Mouse (Mus musculus) brain, embryonic 18.5 days (tissue): Measurements from ENCODE around the gene Wdr74.
A peak's percentile ranks its signal among the peaks of the same experiment; 100 is the strongest.

Experiments
- DNase-seq: peaks from one replicate; pipeline ENCODE4 v3.0.0-alpha.2; 2012; ENCODE audit warnings: low read depth, low spot score

Wdr74 gene

GRCm38 (mm10) chr19:8741243-8741869 lies 5.7 kb downstream of the Wdr74 start, which contains the start of gene Stx5a:
Stx5a (plus strand) TSS chr19:8741413.
- peak; percentile 96 for DNase-seq

DNA sequence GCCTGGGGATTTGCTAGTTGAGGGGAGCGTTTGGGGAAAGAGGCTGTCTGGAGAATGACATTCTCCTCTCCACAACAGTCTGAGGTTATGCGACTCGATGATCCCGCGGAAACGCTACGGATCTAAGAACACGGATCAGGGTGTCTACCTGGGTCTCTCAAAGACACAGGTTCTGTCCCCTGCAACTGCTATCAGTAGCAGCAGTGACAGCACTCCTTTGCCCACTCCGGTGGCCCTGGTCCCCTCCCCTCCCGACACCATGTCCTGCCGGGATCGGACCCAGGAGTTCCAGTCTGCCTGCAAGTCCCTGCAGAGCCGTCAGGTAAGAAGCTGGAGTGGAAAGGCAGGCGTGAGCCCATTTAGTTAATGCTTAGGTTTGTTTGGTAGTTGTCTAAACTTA lies 6.5 kb downstream of the Wdr74 start:
- no peak for DNase-seq

DNA sequence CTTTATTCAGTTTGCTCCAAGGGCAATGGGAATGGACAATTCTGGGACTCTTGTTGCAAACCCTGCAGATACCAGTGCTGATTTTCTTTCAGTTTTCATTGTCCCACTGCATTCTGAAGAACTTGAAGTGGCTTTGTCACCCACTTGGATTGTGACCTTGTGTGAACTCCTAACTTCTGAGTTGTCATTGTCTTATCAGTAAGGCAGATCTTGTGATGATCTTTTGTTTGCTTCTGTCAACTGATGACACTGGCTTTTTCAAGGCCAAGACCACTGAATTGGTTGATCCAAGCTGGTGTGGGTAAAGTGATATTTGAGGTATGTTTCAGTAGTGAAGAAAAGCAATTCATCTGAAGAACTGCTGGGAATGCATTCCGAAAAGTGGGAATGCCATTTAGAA lies 9.8 kb downstream of the Wdr74 start:
- DNase-seq, result no peak

- no peak for DNase-seq
These were observed 11.7 kb downstream of the Wdr74 start for GRCm38 (mm10) chr19:8747368-8747767.

DNA sequence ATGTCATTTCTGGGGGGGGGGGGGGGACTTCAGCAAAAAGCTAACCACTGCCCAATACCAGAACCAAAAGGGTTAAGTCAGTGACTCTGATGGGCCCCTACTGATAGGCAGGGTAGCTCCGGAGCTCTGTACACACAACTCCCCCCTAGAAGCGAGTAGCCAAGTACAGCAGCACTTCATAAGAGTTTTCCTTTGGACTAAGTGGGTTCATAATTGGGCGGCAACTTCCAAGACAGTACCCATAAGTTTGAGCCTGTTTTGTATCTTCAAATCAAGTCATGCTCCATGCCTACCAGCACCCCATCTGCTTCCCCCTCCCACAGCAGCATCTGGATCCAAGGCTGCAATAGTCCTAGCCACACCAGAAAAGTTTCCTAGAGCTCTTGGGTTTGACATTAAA lies 20.0 kb downstream of the Wdr74 start:
- no peak for DNase-seq

DNA sequence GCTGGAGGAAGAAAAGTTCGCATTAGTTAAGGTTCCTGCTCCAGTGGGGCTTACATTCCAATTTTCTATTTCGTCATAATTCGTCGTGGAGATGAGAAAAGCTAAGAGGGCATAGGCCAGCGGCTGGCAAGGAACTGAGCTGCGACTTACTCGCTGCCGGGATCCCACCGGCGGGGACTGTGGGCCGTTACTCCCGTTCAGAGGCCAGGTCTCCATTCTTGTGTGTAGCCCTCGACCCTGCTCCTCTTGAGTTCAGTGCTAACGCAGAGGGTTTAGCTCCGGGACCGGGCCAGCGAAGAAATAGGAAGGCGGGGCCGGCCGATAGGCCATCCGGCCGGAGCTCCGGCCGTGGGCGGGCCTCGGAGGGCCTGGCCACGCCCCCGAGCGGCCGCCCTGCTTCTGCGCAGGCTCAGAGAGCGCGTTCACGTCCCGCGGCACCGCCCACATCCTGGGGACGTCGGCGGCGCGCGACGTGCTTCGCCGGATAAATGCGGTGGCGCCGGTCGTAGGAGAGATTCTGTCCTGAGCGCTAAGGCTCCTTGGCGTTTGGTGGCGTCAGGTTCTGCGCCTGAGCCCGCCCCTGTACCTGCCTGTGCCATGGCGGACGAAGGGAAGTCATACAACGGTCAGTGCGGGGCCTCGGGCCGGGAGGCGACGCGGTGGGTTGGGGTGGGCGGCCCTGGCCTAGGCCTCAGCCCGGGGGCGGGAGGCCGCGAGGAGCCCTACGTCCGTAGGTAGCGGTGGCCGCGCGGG lies 21.2 kb downstream of the Wdr74 start, which contains the start of gene Nxf1:
Gene Nxf1 (plus strand): TSS at position 439 of the 753 bp plus-strand sequence.
- DNase-seq, result peak; percentile 84

- no peak for DNase-seq
These were observed 21.9 kb downstream of the Wdr74 start for GRCm38 (mm10) chr19:8757471-8757998.

GRCm38 (mm10) chr19:8758899-8759298 lies 23.3 kb downstream of the Wdr74 start:
- no peak for DNase-seq

- no peak for DNase-seq
These were observed 25.1 kb downstream of the Wdr74 start for GRCm38 (mm10) chr19:8760757-8761156.

DNA sequence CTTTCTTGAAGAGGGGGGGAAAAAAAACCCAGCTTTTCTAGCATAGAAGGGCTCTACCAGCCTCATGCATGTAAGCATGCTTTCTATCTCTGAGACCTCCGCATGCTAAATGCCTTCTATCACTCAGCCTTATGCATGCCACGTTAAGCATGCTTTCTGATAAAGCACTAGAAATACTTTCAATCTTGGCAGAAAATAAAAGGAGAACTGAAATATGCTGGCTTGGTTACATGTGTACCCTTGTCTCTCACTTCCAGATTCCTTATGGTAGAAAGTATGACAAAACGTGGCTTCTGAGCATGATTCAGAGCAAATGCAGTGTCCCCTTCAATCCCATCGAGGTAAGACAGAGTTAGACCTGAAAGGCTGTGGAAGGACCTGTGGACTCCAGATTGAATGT lies 27.6 kb downstream of the Wdr74 start:
- no peak for DNase-seq

DNA sequence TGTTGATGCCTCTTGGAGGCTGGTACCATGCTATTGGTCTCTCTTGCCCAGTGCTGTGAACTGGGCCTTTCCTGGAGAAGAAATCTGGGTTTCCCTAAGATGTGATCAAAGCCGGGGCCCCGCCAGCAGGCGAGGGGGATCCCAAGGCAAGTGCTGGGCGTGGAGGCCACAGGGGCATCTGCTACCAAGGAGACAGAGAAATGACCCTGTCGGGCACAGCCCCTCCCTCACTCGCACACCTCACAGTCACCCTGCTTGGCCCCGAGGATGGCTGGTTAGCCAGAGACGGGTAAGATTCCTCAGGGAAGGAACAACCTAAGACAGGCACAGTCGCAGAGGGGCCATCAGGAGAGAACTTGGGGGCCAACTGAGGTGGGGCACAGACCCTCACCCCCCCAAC lies 29.9 kb downstream of the Wdr74 start:
- DNase-seq, result no peak

- peak; percentile 49 for DNase-seq
These were observed 35.1 kb downstream of the Wdr74 start, which contains the start of gene Tmem223 for GRCm38 (mm10) chr19:8770567-8771270. Tmem223 (plus strand) TSS chr19:8770996.

GRCm38 (mm10) chr19:8772996-8773395 lies 37.4 kb downstream of the Wdr74 start:
- DNase-seq, result no peak

- no peak for DNase-seq
These were observed 37.8 kb downstream of the Wdr74 start for GRCm38 (mm10) chr19:8773409-8773808.

DNA sequence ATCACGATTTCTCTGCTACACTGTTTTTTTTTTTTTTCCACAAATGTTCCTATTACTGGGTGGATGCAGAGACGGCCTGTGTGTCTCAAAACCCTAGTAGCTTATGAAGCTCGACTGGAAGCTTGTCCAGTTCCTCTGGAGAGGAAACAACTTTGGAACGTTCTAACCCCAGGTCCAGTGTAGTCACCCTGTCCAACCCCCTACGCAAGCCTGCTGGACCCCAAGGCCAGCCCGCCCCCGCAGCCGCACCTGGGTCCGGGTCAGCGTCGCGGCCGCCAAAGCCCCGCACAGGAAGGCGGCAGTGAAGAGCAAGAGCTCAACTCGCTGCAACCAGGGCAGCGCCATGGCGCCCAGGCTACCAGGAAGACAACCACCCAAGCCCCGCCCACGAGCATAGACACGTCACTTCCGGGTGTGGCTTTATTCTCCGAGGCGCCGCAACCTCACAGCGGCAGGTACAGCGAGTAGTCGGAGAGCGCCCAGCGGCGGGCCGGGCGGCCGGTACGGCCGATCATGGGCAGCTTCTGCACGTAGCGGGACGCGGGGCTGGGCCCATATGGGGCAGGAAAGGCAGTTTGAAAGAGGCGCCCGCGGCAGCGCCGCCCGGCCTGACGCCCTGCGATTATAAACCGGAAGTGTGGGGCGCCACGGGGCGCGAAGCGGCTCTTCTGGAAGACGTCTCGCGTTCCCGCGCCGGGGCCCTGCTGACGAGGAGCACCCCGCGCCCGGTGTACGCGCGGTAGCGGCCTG lies 38.6 kb downstream of the Wdr74 start, which contains the start of gene Tmem179b:
Gene Tmem179b (minus strand): TSS at position 382 of the 750 bp plus-strand sequence.
- peak; percentile 87 for DNase-seq

GRCm38 (mm10) chr19:8774951-8775421 lies 39.4 kb downstream of the Wdr74 start:
- no peak for DNase-seq

GRCm38 (mm10) chr19:8786008-8786781 lies 50.6 kb downstream of the Wdr74 start, which contains the start of gene Taf6l:
Taf6l (minus strand) TSS chr19:8786417.
- DNase-seq, result peak; percentile 92

- DNase-seq, result no peak
These were observed 52.9 kb downstream of the Wdr74 start for GRCm38 (mm10) chr19:8788521-8788920.

DNA sequence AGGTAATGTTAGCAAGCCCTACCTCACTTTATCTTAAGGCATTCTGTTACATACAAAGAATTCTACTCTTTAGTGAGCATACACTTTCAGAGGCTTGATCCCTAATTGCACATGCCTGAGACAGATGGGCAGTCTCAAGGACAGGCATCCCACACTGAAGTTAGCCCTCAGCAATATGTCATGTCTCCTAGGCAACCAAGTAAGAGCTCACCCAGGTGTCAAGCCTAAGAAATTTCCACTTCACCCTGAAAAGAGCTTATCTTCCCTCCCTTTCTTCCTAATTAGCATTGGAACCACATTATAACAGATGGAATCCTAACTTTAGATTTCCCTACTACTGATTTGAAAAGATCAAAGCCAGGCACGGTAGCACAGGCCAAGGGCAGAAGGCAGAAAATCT lies 53.5 kb downstream of the Wdr74 start:
- DNase-seq, result no peak

GRCm38 (mm10) chr19:8790171-8790570 lies 54.5 kb downstream of the Wdr74 start:
- DNase-seq, result no peak
